Mouse (Mus musculus) myocyte (in vitro differentiated cells): ENCODE data around the gene Xpo1. TPM values are rescaled to one million over a fixed set of nuclear protein-coding genes. Genes with fewer than 3 reads are reported as not detected.

ENCODE experiments used
- H3K27me3 ChIP-seq: one replicate; pipeline ENCODE4 v1.6.1; 2011; ENCODE audit not compliant: control insufficient read depth, insufficient read depth, insufficient read length
- H3K36me3 ChIP-seq: one replicate; pipeline ENCODE4 v1.6.1; 2011; ENCODE audit not compliant: control insufficient read depth, insufficient read depth
- H3K4me2 ChIP-seq: one replicate; pipeline ENCODE4 v1.6.1; 2011; ENCODE audit warnings: low read depth, control low read depth
- H3K4me3 ChIP-seq: one replicate; pipeline ENCODE4 v1.5.1; 2011; ENCODE audit warnings: mild to moderate bottlenecking, control low read depth, moderate library complexity
- H3K79me2 ChIP-seq: one replicate; pipeline ENCODE4 v1.6.1; 2011; ENCODE audit not compliant: control insufficient read depth, insufficient read depth
- H3ac ChIP-seq: one replicate; pipeline ENCODE4 v1.6.1; 2011; ENCODE audit not compliant: control insufficient read depth, insufficient read length
- CEBPB ChIP-seq: IDR thresholded peaks from 2 replicates; pipeline ENCODE4 v1.6.1; 2011; ENCODE audit warnings: mild to moderate bottlenecking, moderate library complexity; ENCODE audit not compliant: poor library complexity, insufficient read depth, severe bottlenecking
- E2F4 ChIP-seq: IDR thresholded peaks from one replicate; pipeline ENCODE4 v1.6.1; 2011; ENCODE audit warnings: mild to moderate bottlenecking, control low read depth, moderate library complexity; ENCODE audit not compliant: insufficient read depth
- MAX ChIP-seq: IDR thresholded peaks from one replicate; pipeline ENCODE4 v1.6.1; 2011; ENCODE audit warnings: low read depth, mild to moderate bottlenecking, control low read depth
- MYOD1 ChIP-seq, 3 experiments: IDR thresholded peaks; one replicate each; pipeline ENCODE4 v1.6.1; 2011; ENCODE audit warnings: control low read depth in 2 of 3, low read depth in 2 of 3, mild to moderate bottlenecking in 2 of 3, moderate library complexity in 1 of 3; ENCODE audit not compliant: insufficient read length in 2 of 3, control insufficient read depth in 1 of 3
- MYOG ChIP-seq, 3 experiments: IDR thresholded peaks; one replicate each; pipeline ENCODE4 v1.6.1; 2011; ENCODE audit warnings: control low read depth in 2 of 3, low read depth in 2 of 3, mild to moderate bottlenecking in 2 of 3; ENCODE audit not compliant: insufficient read length in 2 of 3, control insufficient read depth in 1 of 3, insufficient read depth in 1 of 3
- POLR2A ChIP-seq: IDR thresholded peaks from one replicate; pipeline ENCODE4 v1.6.1; 2011; ENCODE audit warnings: low read depth, mild to moderate bottlenecking, control low read depth, moderate library complexity; ENCODE audit not compliant: insufficient read length
- POLR2AphosphoS2 ChIP-seq: IDR thresholded peaks from one replicate; pipeline ENCODE4 v1.6.1; 2011; ENCODE audit warnings: low read depth, control low read depth; ENCODE audit not compliant: insufficient read length
- REST ChIP-seq: IDR thresholded peaks from one replicate; pipeline ENCODE4 v1.6.1; 2011; ENCODE audit warnings: mild to moderate bottlenecking, control low read depth, moderate library complexity; ENCODE audit not compliant: insufficient read depth, insufficient read length
- SRF ChIP-seq: IDR thresholded peaks from one replicate; pipeline ENCODE4 v1.6.1; 2011; ENCODE audit warnings: low read depth; ENCODE audit not compliant: control insufficient read depth, insufficient read length
- TCF12 ChIP-seq: IDR thresholded peaks from one replicate; pipeline ENCODE4 v1.6.1; 2011; ENCODE audit warnings: mild to moderate bottlenecking, control low read depth; ENCODE audit not compliant: poor library complexity, insufficient read depth, severe bottlenecking
- TCF3 ChIP-seq: IDR thresholded peaks from one replicate; pipeline ENCODE4 v1.6.1; 2011; ENCODE audit warnings: low read depth, control low read depth; ENCODE audit not compliant: insufficient read length
- USF1 ChIP-seq: IDR thresholded peaks from one replicate; pipeline ENCODE4 v1.6.1; 2011; ENCODE audit warnings: low read depth, mild to moderate bottlenecking, control low read depth, moderate library complexity
- polyA plus RNA-seq: library from polyadenylated mRNA; unstranded; fragments of >200 nt; fragmentation: generic; extraction: Trizol; gene quantifications from one replicate; pipeline ENCODE4 v1.2.1, GENCODE M21; 2012; ENCODE audit warnings: missing spikeins

Xpo1 gene
- polyA plus RNA-seq, result 20.8 TPM

DNA sequence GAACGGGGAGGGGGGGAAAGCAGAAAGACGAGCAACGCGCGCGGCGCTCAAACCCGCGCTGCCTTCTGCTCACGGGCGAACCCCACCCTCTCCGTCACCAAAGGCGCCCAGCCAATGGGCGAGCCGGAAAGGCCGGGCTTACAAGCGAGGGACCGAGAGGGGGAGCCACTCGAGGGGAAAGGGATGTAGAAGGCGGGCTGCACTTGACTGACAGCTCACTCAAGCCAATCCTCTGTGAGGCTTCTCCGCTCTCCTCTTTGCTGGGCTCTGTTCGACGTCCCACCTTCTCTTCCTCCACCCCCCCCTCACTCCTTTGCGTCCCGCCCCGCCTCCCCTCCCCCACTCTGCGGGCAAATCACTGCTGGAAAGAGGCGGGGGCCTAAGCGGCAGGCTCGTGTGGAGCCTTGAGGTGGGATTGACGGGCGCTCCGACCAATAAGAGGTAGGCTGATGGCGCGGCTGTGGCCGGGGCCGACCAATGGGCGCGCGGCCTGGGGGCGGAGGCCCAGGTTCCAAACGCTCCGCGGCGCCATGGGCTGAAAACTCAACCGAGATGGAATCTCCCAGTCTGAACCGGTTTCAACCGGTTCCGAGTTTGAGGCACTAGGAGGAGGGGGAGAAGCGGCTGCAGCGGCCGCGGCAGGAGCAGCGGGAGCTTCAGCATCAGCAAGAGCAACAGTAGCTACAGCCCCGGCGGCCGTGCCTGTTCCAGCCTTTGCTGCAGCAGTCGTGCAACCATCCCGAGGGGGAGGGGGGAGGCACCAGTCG lies at the start of gene Xpo1:
Gene Xpo1 (plus strand): TSS at position 615 of the 767 bp plus-strand sequence.
- Histone ChIP-seq H3K4me2 (peak within 1 kb of the TSS; percentile 99), H3K27me3 (no peaks in the 10 kb centered on the region), H3ac (peak within 1 kb of the TSS; percentile 80), H3K79me2 (peaks cover 44% of the 10 kb centered on the region), H3K36me3 (no peaks in the 10 kb centered on the region), H3K4me3 (peak within 1 kb of the TSS; percentile 99)
- TF ChIP-seq POLR2AphosphoS2, result peak; percentile 80
- TF ChIP-seq TCF12, result no peak
- no peak for TF ChIP-seq MAX
- TF ChIP-seq SRF, result no peak
- peak in 1 of 3 experiments; percentile 17 for TF ChIP-seq MYOG (IDR thresholded peaks at IDR 0.05; ENCODE audit: control insufficient read depth in 1 of 3, insufficient read depth in 1 of 3, insufficient read length in 2 of 3, low read depth in 2 of 3)
- no peak for TF ChIP-seq TCF3
- TF ChIP-seq E2F4, result peak; percentile 85
- no peak for TF ChIP-seq REST
- no peak for TF ChIP-seq USF1
- TF ChIP-seq POLR2A, result peak; percentile 91
- no peak for TF ChIP-seq MYOD1 (IDR thresholded peaks at IDR 0.05; ENCODE audit: control insufficient read depth in 1 of 3, insufficient read length in 2 of 3, low read depth in 2 of 3)
- no peak for TF ChIP-seq CEBPB

DNA sequence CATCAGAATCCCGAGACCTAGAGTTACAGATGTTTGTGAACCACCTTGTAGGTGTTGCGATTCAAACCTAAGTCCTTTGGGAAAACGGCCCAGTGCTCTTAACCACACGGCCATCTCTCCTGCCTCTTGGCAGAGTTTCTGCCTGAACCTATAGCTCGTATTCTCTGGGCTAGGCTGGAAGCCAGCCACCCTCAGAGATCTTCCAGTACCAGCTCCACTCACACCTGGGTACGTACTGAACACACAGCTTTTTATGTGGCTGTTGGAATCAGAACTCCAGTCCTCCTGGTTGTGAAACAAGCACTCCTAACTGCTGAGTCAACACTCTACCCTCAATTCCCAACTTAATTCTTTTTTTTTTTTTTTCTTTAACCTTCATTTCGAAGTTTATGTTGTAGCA lies 46.1 kb upstream of the Xpo1 start:
- H3ac ChIP-seq, result no peak overlapping the region
- no peak overlapping the region for H3K4me3 ChIP-seq
- H3K27me3 ChIP-seq, result no peaks in the 10 kb centered on the region
- no peak overlapping the region for H3K4me2 ChIP-seq
- no peaks in the 10 kb centered on the region for H3K36me3 ChIP-seq
- no peaks in the 10 kb centered on the region for H3K79me2 ChIP-seq
- TF ChIP-seq MYOD1 (IDR thresholded peaks at IDR 0.05; ENCODE audit: control insufficient read depth in 1 of 3, insufficient read length in 2 of 3, low read depth in 2 of 3) (no peak), CEBPB (no peak), MAX (no peak), POLR2A (no peak), POLR2AphosphoS2 (no peak), TCF3 (no peak), E2F4 (no peak)

DNA sequence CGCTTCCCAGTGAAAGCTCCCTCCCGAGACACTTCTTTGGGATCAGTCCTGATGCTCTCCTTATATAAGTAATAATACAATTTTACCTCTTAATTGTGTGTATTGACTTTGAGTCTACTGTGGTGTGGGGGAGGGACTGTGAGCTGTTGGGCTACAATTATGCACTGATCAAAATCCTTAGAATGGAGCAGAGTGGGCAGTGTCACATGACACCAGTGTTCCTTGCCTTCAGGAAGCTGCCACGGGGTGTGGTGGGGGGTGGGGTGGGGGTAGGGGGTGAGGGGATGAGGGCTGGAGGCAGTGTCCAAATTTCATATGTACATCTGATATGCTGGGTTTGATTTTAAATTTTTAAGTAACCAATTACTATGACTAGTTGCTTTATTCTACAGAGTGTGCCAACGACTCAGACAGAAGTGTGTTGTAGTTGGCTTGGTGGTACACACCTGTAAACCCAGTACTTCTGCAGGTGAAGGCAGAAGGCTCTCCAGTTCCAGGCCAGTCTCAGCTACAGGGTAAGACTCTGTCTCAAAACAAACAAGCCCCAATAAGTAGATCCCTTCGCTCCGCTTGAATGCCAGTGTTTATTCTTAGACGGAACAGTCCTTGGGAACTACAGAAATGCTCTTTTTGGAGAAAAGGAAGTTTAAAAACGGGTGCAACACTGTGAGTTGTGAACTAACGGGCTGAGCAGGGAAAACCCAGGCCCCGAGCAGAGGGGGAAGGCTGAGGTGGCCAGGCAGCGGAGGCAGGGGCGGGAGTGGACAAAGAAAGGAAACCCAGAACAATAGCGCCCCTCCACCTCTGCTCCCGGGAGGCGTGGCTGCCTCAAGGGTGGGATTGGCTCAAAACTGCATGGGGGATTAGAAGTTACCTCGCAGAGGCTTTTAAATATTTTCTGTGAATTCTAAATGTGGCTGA lies 45.0 kb upstream of the Xpo1 start:
- H3ac ChIP-seq, result no peak overlapping the region
- no peaks in the 10 kb centered on the region for H3K36me3 ChIP-seq
- H3K27me3 ChIP-seq, result no peaks in the 10 kb centered on the region
- no peaks in the 10 kb centered on the region for H3K79me2 ChIP-seq
- H3K4me2 ChIP-seq, result no peak overlapping the region
- TF ChIP-seq MAX (no peak), CEBPB (no peak), TCF3 (no peak), MYOD1 (IDR thresholded peaks at IDR 0.05; ENCODE audit: control insufficient read depth in 1 of 3, insufficient read length in 2 of 3, low read depth in 2 of 3) (no peak), USF1 (no peak), E2F4 (no peak), POLR2A (no peak), POLR2AphosphoS2 (no peak), SRF (no peak), MYOG (IDR thresholded peaks at IDR 0.05; ENCODE audit: control insufficient read depth in 1 of 3, insufficient read depth in 1 of 3, insufficient read length in 2 of 3, low read depth in 2 of 3) (no peak)
- H3K4me3 ChIP-seq, result no peak overlapping the region

DNA sequence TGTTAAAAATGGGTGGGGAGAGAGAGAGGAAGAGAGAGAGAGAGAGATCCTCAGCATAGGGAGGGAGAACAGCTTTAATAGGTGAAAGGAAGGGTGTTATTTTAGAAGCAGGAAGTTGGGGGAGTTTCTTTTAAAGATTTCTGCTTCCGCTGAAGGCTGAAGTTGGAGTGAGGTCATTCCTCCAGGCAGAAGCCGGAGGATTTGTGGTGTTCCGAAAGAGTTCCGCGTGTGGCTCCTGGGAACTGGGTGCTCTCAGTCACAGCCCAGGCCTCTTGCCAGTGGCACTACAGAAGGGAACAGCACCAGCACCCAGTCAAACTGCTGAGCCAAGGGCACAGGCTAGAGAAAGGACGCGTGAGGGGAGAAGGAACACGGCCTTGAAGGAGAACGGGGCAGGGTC lies 38.4 kb upstream of the Xpo1 start:
- Histone ChIP-seq H3K79me2 (no peaks in the 10 kb centered on the region), H3K4me3 (no peak overlapping the region), H3K36me3 (no peaks in the 10 kb centered on the region), H3ac (no peak overlapping the region), H3K4me2 (no peak overlapping the region), H3K27me3 (no peaks in the 10 kb centered on the region)
- TF ChIP-seq MYOG (IDR thresholded peaks at IDR 0.05; ENCODE audit: control insufficient read depth in 1 of 3, insufficient read depth in 1 of 3, insufficient read length in 2 of 3, low read depth in 2 of 3) (no peak), CEBPB (no peak), SRF (no peak), TCF12 (no peak), MAX (no peak), POLR2A (no peak), USF1 (no peak), REST (no peak), MYOD1 (IDR thresholded peaks at IDR 0.05; ENCODE audit: control insufficient read depth in 1 of 3, insufficient read length in 2 of 3, low read depth in 2 of 3) (no peak), E2F4 (no peak), POLR2AphosphoS2 (no peak), TCF3 (no peak)
